Mouse (Mus musculus) right cerebral cortex, postnatal 36 days (tissue): ENCODE results near the gene Tnfrsf9.

ENCODE experiments used
- DNase-seq, 2 experiments: peaks; one replicate each; pipeline ENCODE4 v3.0.0; 2022; ENCODE audit warnings: low spot score in 2 of 2, mixed read lengths in 1 of 2

Gene Tnfrsf9

DNA sequence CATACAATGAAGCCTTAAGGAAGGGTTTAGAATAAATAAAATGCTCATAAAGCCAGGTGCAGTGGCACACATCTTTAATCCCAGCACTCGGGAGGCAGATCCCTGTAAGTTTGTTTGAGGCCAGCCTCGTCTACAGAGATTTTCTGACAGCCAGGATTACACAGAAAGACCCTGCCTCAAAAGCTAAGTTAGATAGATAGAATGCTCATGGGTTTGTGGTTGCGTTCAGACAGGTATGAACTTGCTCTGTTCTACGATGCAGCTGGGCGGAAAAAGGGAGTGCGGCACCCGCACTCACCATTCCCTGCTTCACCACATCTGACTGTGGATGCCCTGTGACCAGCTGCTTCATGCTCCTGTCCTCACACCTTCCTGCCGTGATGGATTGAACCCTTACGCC lies 65.1 kb downstream of the Tnfrsf9 start:
- DNase-seq: no peak

DNA sequence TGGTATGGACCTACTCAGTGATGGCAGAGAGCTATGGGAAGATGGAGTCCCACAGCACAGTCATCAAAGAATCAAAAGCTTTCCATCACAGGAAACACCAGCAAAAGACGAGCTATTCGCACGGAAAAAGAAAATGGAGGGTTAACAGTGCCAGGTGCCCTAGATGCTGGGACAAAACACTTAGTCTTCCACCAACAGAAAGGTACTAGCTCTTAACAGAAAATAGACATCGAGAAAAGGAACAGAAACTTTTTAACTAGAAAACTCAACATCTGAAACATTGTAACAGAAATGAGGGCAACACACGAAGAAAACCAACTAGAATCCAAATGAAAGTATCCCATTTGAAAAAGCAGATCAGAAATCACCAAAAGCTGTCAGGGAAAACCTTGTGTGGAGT lies 65.8 kb downstream of the Tnfrsf9 start:
- DNase-seq: no peak

DNA sequence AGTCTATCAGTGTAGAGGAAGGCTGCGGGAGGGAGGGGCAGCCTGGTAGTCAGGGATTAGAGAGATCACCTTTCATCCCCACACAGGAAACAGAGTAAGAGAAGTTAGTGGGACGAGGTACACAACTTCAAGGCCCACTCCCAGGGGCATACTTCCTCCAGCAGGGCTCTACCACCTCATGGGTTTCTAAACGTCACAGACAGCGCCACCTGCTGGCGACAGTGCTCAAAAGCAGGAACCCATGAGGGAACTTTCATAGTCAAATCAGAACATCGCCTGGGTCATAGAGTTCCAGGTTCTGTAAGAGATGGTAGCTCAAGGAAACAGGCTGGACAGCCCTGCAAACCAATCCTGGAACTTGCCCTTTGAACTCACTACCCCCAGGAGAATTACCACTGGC lies 75.8 kb downstream of the Tnfrsf9 start:
- no peak for DNase-seq
